Mouse (Mus musculus) spleen, adult 2 months (tissue): ENCODE results near the gene C130074G19Rik.

ENCODE experiments used
- CTCF ChIP-seq: fragments of 200-500 bp; IDR thresholded peaks from 2 replicates; pipeline ENCODE4 v1.5.1; 2011; ENCODE audit warnings: mild to moderate bottlenecking, inconsistent platforms; ENCODE audit not compliant: insufficient read depth, insufficient read length, insufficient replicate concordance; ENCODE audit errors: extremely low read depth
- POLR2A ChIP-seq: fragments of 200-500 bp; IDR thresholded peaks from 2 replicates; pipeline ENCODE4 v1.6.1; 2011; ENCODE audit warnings: low read depth, low read length, inconsistent platforms

- no peak for TF ChIP-seq CTCF
- TF ChIP-seq POLR2A = no peak
Measured at GRCm38 (mm10) chr1:184822678-184823077, 60.3 kb downstream of the C130074G19Rik start.
